Mouse (Mus musculus) limb, embryonic 11.5 days (tissue): Measurements from ENCODE around the gene Tmem178b. TPM values are rescaled to one million over a fixed set of nuclear protein-coding genes. Genes with fewer than 3 reads are reported as not detected.

Experiments
- ATAC-seq: fragments of 200-750 bp; cut with Nextera tagmentation; 2 replicates; pipeline ENCODE4 v1.8.0; 2017; ENCODE audit warnings: low read depth; ENCODE audit not compliant: insufficient number of reproducible peaks, low FRiP score, low TSS enrichment
- DNase-seq: peaks from one replicate; pipeline ENCODE4 v3.0.0-alpha.2; 2015; ENCODE audit warnings: low spot score
- H3K27ac ChIP-seq: fragments of 300-500 bp; sonication (generic); replicated peaks from 2 replicates; pipeline ENCODE4 v1.5.1; 2014; ENCODE audit warnings: low read depth, mild to moderate bottlenecking, low read length
- H3K27me3 ChIP-seq: fragments of 300-500 bp; sonication (generic); 2 replicates; pipeline ENCODE4 v1.6.1; 2014; ENCODE audit warnings: mild to moderate bottlenecking, low read length, mixed read lengths; ENCODE audit not compliant: control insufficient read depth, insufficient read depth
- H3K36me3 ChIP-seq: fragments of 300-500 bp; sonication (generic); 2 replicates; pipeline ENCODE4 v1.6.1; 2014; ENCODE audit warnings: mild to moderate bottlenecking, low read length, moderate library complexity, mixed read lengths; ENCODE audit not compliant: control insufficient read depth, insufficient read depth
- H3K4me1 ChIP-seq: fragments of 300-500 bp; sonication (generic); 2 replicates; pipeline ENCODE4 v1.6.1; 2014; ENCODE audit warnings: low read length, mixed read lengths; ENCODE audit not compliant: control insufficient read depth, insufficient read depth
- H3K4me2 ChIP-seq: fragments of 300-500 bp; sonication (generic); 2 replicates; pipeline ENCODE4 v1.6.1; 2014; ENCODE audit warnings: low read depth, mild to moderate bottlenecking, moderate library complexity; ENCODE audit not compliant: severe bottlenecking
- H3K4me3 ChIP-seq: fragments of 300-500 bp; sonication (generic); 2 replicates; pipeline ENCODE4 v1.5.1; 2014; ENCODE audit warnings: low read depth, low read length
- H3K9ac ChIP-seq: fragments of 300-500 bp; sonication (generic); 2 replicates; pipeline ENCODE4 v1.6.1; 2014; ENCODE audit warnings: mild to moderate bottlenecking, low read length
- H3K9me3 ChIP-seq: fragments of 300-500 bp; sonication (generic); 2 replicates; pipeline ENCODE4 v1.6.1; 2016; ENCODE audit warnings: low read length; ENCODE audit not compliant: control insufficient read depth
- WGBS: fragments of 180-500 bp; shearing (Covaris S2); extraction: QIAGEN DNeasy Blood & Tissue Kit; methylation state at CpG from one replicate; pipeline ENCODE4 v1.1.7; 2014; 5-methylcytosine and 5-hydroxymethylcytosine counted together
- polyA plus RNA-seq: library from polyadenylated mRNA; unstranded; fragments of >200 nt; fragmentation: Nextera tagmentation; extraction: Ambion mirVana; gene quantifications from 2 replicates; pipeline ENCODE4 v1.2.1, GENCODE M21; 2014

Gene Tmem178b
- polyA plus RNA-seq, 1 experiment from 2014 or later, result 0.27 TPM

GRCm38 (mm10) chr6:39871381-39872305 is 1.4 kb upstream of the Tmem178b start:
- ATAC-seq, result peak; percentile 69; the same call in 1 of the 2 replicates
- DNase-seq, result peak; percentile 71
- WGBS, result under 1% methylated on average over 71 of the region's 71 CpGs
- no peak overlapping the region for H3K27ac ChIP-seq
- peaks cover 55% of the 10 kb centered on the region for H3K27me3 ChIP-seq
- peaks cover 17% of the 10 kb centered on the region for H3K4me1 ChIP-seq
- H3K9ac ChIP-seq, result no peak overlapping the region
- no peaks in the 10 kb centered on the region for H3K9me3 ChIP-seq
- peak overlapping the region; percentile 37 for H3K4me3 ChIP-seq
- peak overlapping the region; percentile 92 for H3K4me2 ChIP-seq
- H3K36me3 ChIP-seq, result no peaks in the 10 kb centered on the region

GRCm38 (mm10) chr6:39872306-39872900 is 668 bp upstream of the Tmem178b start:
- Histone ChIP-seq H3K4me1 (peaks cover 17% of the 10 kb centered on the region), H3K4me2 (peak overlapping the region; percentile 92), H3K27ac (no peak overlapping the region), H3K36me3 (no peaks in the 10 kb centered on the region), H3K9me3 (no peaks in the 10 kb centered on the region), H3K9ac (no peak overlapping the region), H3K4me3 (peak overlapping the region; percentile 37), H3K27me3 (peaks cover 55% of the 10 kb centered on the region)
- DNase-seq (no peak), ATAC-seq (peak; percentile 33)
- WGBS, result under 1% methylated on average over 39 of the region's 39 CpGs

GRCm38 (mm10) chr6:39875186-39875585 is 2.1 kb downstream of the Tmem178b start:
- no peaks in the 10 kb centered on the region for H3K36me3 ChIP-seq
- H3K4me1 ChIP-seq, result peaks cover 17% of the 10 kb centered on the region
- H3K27me3 ChIP-seq, result peaks cover 43% of the 10 kb centered on the region
- DNase-seq (no peak), ATAC-seq (no peak)
- H3K9me3 ChIP-seq, result no peaks in the 10 kb centered on the region
- no peak overlapping the region for H3K9ac ChIP-seq
- WGBS, result 58% methylated on average over 4 of the region's 4 CpGs
- no peak overlapping the region for H3K4me2 ChIP-seq
- no peak overlapping the region for H3K27ac ChIP-seq
- H3K4me3 ChIP-seq, result no peak overlapping the region

- Histone ChIP-seq H3K36me3 (no peaks in the 10 kb centered on the region), H3K4me2 (no peak overlapping the region), H3K9ac (no peak overlapping the region), H3K27ac (no peak overlapping the region), H3K4me3 (no peak overlapping the region), H3K27me3 (peaks cover 31% of the 10 kb centered on the region), H3K4me1 (peaks cover 17% of the 10 kb centered on the region), H3K9me3 (no peaks in the 10 kb centered on the region)
- ATAC-seq (no peak), DNase-seq (no peak)
- WGBS, result 65% methylated on average over 3 of the region's 3 CpGs
Measured at GRCm38 (mm10) chr6:39876444-39876843, 3.4 kb downstream of the Tmem178b start.

- 66% methylated on average over 3 of the region's 3 CpGs for WGBS
- ATAC-seq (no peak), DNase-seq (no peak)
- Histone ChIP-seq H3K9ac (no peak overlapping the region), H3K4me1 (no peaks in the 10 kb centered on the region), H3K4me2 (no peak overlapping the region), H3K36me3 (no peaks in the 10 kb centered on the region), H3K4me3 (no peak overlapping the region), H3K27me3 (no peaks in the 10 kb centered on the region), H3K9me3 (no peaks in the 10 kb centered on the region; the same call in 1 of the 2 replicates), H3K27ac (no peak overlapping the region)
Measured at GRCm38 (mm10) chr6:39890811-39891210, 17.7 kb downstream of the Tmem178b start.

GRCm38 (mm10) chr6:39896500-39896899 is 23.4 kb downstream of the Tmem178b start:
- Histone ChIP-seq H3K4me1 (no peaks in the 10 kb centered on the region), H3K4me2 (no peak overlapping the region), H3K9me3 (no peaks in the 10 kb centered on the region; the same call in 1 of the 2 replicates), H3K9ac (no peak overlapping the region), H3K27me3 (no peaks in the 10 kb centered on the region), H3K36me3 (no peaks in the 10 kb centered on the region), H3K27ac (no peak overlapping the region), H3K4me3 (no peak overlapping the region)
- ATAC-seq (no peak), DNase-seq (no peak)
- WGBS, result 88% methylated on average over 3 of the region's 3 CpGs

- H3K27ac ChIP-seq, result no peak overlapping the region
- WGBS, result 54% methylated on average over 4 of the region's 4 CpGs
- no peaks in the 10 kb centered on the region for H3K36me3 ChIP-seq
- H3K4me3 ChIP-seq, result no peak overlapping the region
- H3K9ac ChIP-seq, result no peak overlapping the region
- ATAC-seq, result no peak
- H3K9me3 ChIP-seq, result no peaks in the 10 kb centered on the region
- DNase-seq, result peak; percentile 74
- no peak overlapping the region for H3K4me2 ChIP-seq
- H3K27me3 ChIP-seq, result no peaks in the 10 kb centered on the region
- no peaks in the 10 kb centered on the region for H3K4me1 ChIP-seq
Measured at GRCm38 (mm10) chr6:39899231-39899630, 26.2 kb downstream of the Tmem178b start.

- DNase-seq (no peak), ATAC-seq (no peak)
- Histone ChIP-seq H3K9me3 (no peaks in the 10 kb centered on the region), H3K4me3 (no peak overlapping the region), H3K4me1 (no peaks in the 10 kb centered on the region), H3K27ac (no peak overlapping the region), H3K36me3 (no peaks in the 10 kb centered on the region), H3K4me2 (no peak overlapping the region), H3K27me3 (no peaks in the 10 kb centered on the region), H3K9ac (no peak overlapping the region)
- 56% methylated on average over 6 of the region's 6 CpGs for WGBS
Measured at GRCm38 (mm10) chr6:39903220-39903773, 30.2 kb downstream of the Tmem178b start.
